Mouse (Mus musculus) midbrain, embryonic 16.5 days (tissue): ENCODE measurements at regions not wholly inside any gene's neighbourhood (a gene's known extent, or its start where the extent isn't known, plus 50 kb on each side); places are given as distances from the start of the nearest gene placed in this dataset.

Source experiments
- ATAC-seq: fragments of 200-750 bp; cut with Nextera tagmentation; 2 replicates; pipeline ENCODE4 v1.8.0; 2017; ENCODE audit warnings: moderate TSS enrichment
- H3K27ac ChIP-seq: fragments of 300-500 bp; sonication (generic); 2 replicates; pipeline ENCODE4 v1.5.1; 2014; ENCODE audit warnings: mild to moderate bottlenecking, low read length, mixed read lengths
- H3K27me3 ChIP-seq: fragments of 300-500 bp; sonication (generic); 2 replicates; pipeline ENCODE4 v1.6.1; 2014; ENCODE audit warnings: low read depth, low read length, mixed read lengths; ENCODE audit not compliant: control insufficient read depth, insufficient read depth
- H3K36me3 ChIP-seq: fragments of 300-500 bp; sonication (generic); 2 replicates; pipeline ENCODE4 v1.6.1; 2014; ENCODE audit warnings: mild to moderate bottlenecking, low read length, moderate library complexity, mixed read lengths; ENCODE audit not compliant: control insufficient read depth, insufficient read depth
- H3K4me1 ChIP-seq: fragments of 300-500 bp; sonication (generic); 2 replicates; pipeline ENCODE4 v1.6.1; 2014; ENCODE audit warnings: mild to moderate bottlenecking, low read length, mixed read lengths; ENCODE audit not compliant: control insufficient read depth, insufficient read depth
- H3K4me2 ChIP-seq: fragments of 300-500 bp; sonication (generic); 2 replicates; pipeline ENCODE4 v1.6.1; 2014; ENCODE audit warnings: mild to moderate bottlenecking, low read length, mixed read lengths
- H3K4me3 ChIP-seq: fragments of 300-500 bp; sonication (generic); 2 replicates; pipeline ENCODE4 v1.5.1; 2014; ENCODE audit warnings: low read depth, mild to moderate bottlenecking, low read length, moderate library complexity, mixed read lengths
- H3K9ac ChIP-seq: fragments of 300-500 bp; sonication (generic); 2 replicates; pipeline ENCODE4 v1.6.1; 2014; ENCODE audit warnings: low read depth, low read length, mixed read lengths
- H3K9me3 ChIP-seq: fragments of 300-500 bp; sonication (generic); replicated peaks from 2 replicates; pipeline ENCODE4 v1.6.1; 2014; ENCODE audit warnings: mild to moderate bottlenecking, low read length, mixed read lengths; ENCODE audit not compliant: control insufficient read depth, poor library complexity, severe bottlenecking
- WGBS: fragments of 180-500 bp; shearing (Covaris S2); extraction: QIAGEN DNeasy Blood & Tissue Kit; methylation state at CpG from one replicate; pipeline ENCODE4 v1.1.7; 2014; 5-methylcytosine and 5-hydroxymethylcytosine counted together

GRCm38 (mm10) chr9:78769168-78769567 lies 153.8 kb downstream of the Cd109 start:
- no peaks in the 10 kb centered on the region for H3K4me1 ChIP-seq
- H3K9me3 ChIP-seq = no peaks in the 10 kb centered on the region
- no peak overlapping the region for H3K4me2 ChIP-seq
- no peak overlapping the region for H3K9ac ChIP-seq
- H3K27me3 ChIP-seq = no peaks in the 10 kb centered on the region
- H3K4me3 ChIP-seq = no peak overlapping the region
- no peaks in the 10 kb centered on the region for H3K36me3 ChIP-seq
- H3K27ac ChIP-seq = no peak overlapping the region
- 39% methylated on average over 5 of the region's 5 CpGs for WGBS
- ATAC-seq = no peak

GRCm38 (mm10) chr9:78773936-78774335 lies 158.6 kb downstream of the Cd109 start:
- ATAC-seq = no peak
- WGBS = 55% methylated on average over 3 of the region's 3 CpGs

GRCm38 (mm10) chr9:78775462-78775861 lies 160.1 kb downstream of the Cd109 start:
- ATAC-seq = no peak
- H3K36me3 ChIP-seq = no peaks in the 10 kb centered on the region
- no peak overlapping the region for H3K4me2 ChIP-seq
- H3K9ac ChIP-seq = no peak overlapping the region
- no peaks in the 10 kb centered on the region for H3K4me1 ChIP-seq
- no peak overlapping the region for H3K4me3 ChIP-seq
- no peak overlapping the region for H3K27ac ChIP-seq
- H3K27me3 ChIP-seq = no peaks in the 10 kb centered on the region
- 12% methylated on average over 5 of the region's 5 CpGs for WGBS
- H3K9me3 ChIP-seq = no peaks in the 10 kb centered on the region

More at GRCm38 (mm10) chr9:78773936-78774335, 158.6 kb downstream of the Cd109 start:
- Histone ChIP-seq H3K27ac (no peak overlapping the region), H3K4me1 (no peaks in the 10 kb centered on the region), H3K4me3 (no peak overlapping the region), H3K27me3 (no peaks in the 10 kb centered on the region), H3K36me3 (no peaks in the 10 kb centered on the region), H3K4me2 (no peak overlapping the region), H3K9me3 (no peaks in the 10 kb centered on the region), H3K9ac (no peak overlapping the region)

- H3K4me3 ChIP-seq = no peak overlapping the region
- no peaks in the 10 kb centered on the region for H3K27me3 ChIP-seq
- no peaks in the 10 kb centered on the region for H3K9me3 ChIP-seq
- no peak overlapping the region for H3K9ac ChIP-seq
- WGBS = 93% methylated on average over 4 of the region's 4 CpGs
- no peak for ATAC-seq
- no peaks in the 10 kb centered on the region for H3K36me3 ChIP-seq
- no peaks in the 10 kb centered on the region for H3K4me1 ChIP-seq
- H3K4me2 ChIP-seq = no peak overlapping the region
- H3K27ac ChIP-seq = no peak overlapping the region
Measured at GRCm38 (mm10) chr9:78780595-78780994, 165.2 kb downstream of the Cd109 start.

- Histone ChIP-seq H3K27me3 (no peaks in the 10 kb centered on the region; the same call in 1 of the 2 replicates), H3K36me3 (no peaks in the 10 kb centered on the region), H3K9me3 (no peaks in the 10 kb centered on the region), H3K4me1 (no peaks in the 10 kb centered on the region), H3K4me3 (no peak overlapping the region), H3K4me2 (no peak overlapping the region), H3K9ac (no peak overlapping the region), H3K27ac (no peak overlapping the region)
- 91% methylated on average over 4 of the region's 4 CpGs for WGBS
- ATAC-seq = no peak
Measured at GRCm38 (mm10) chr9:78782297-78782696, 167.0 kb downstream of the Cd109 start.

GRCm38 (mm10) chr9:78782860-78783259 lies 167.5 kb downstream of the Cd109 start:
- H3K27me3 ChIP-seq = no peaks in the 10 kb centered on the region; the same call in 1 of the 2 replicates
- H3K27ac ChIP-seq = no peak overlapping the region
- ATAC-seq = no peak
- no peak overlapping the region for H3K9ac ChIP-seq
- no peaks in the 10 kb centered on the region for H3K9me3 ChIP-seq
- no peak overlapping the region for H3K4me2 ChIP-seq
- no peaks in the 10 kb centered on the region for H3K4me1 ChIP-seq
- H3K36me3 ChIP-seq = no peaks in the 10 kb centered on the region
- 78% methylated on average over 8 of the region's 8 CpGs for WGBS
- H3K4me3 ChIP-seq = no peak overlapping the region

GRCm38 (mm10) chr9:78787866-78788265 lies 172.5 kb downstream of the Cd109 start:
- ATAC-seq = peak; percentile 94

GRCm38 (mm10) chr9:78789703-78790102 lies 174.4 kb downstream of the Cd109 start:
- Histone ChIP-seq H3K36me3 (no peaks in the 10 kb centered on the region), H3K27ac (no peak overlapping the region), H3K4me1 (no peaks in the 10 kb centered on the region), H3K9ac (no peak overlapping the region), H3K27me3 (no peaks in the 10 kb centered on the region; the same call in 1 of the 2 replicates), H3K9me3 (no peaks in the 10 kb centered on the region), H3K4me2 (no peak overlapping the region), H3K4me3 (no peak overlapping the region)
- ATAC-seq = no peak

More at GRCm38 (mm10) chr9:78787866-78788265, 172.5 kb downstream of the Cd109 start:
- no peak overlapping the region for H3K27ac ChIP-seq
- no peaks in the 10 kb centered on the region for H3K9me3 ChIP-seq
- no peaks in the 10 kb centered on the region for H3K36me3 ChIP-seq
- no peak overlapping the region for H3K9ac ChIP-seq
- H3K27me3 ChIP-seq = no peaks in the 10 kb centered on the region; the same call in 1 of the 2 replicates
- H3K4me3 ChIP-seq = no peak overlapping the region
- no peak overlapping the region for H3K4me2 ChIP-seq
- WGBS = 7% methylated on average over 1 of the region's 1 CpGs
- H3K4me1 ChIP-seq = no peaks in the 10 kb centered on the region

GRCm38 (mm10) chr9:78790155-78790554 lies 174.8 kb downstream of the Cd109 start:
- no peak overlapping the region for H3K27ac ChIP-seq
- no peak overlapping the region for H3K4me2 ChIP-seq
- H3K4me3 ChIP-seq = no peak overlapping the region
- no peaks in the 10 kb centered on the region for H3K4me1 ChIP-seq
- no peaks in the 10 kb centered on the region; the same call in 1 of the 2 replicates for H3K27me3 ChIP-seq
- ATAC-seq = no peak
- H3K9ac ChIP-seq = no peak overlapping the region
- no peaks in the 10 kb centered on the region for H3K36me3 ChIP-seq
- no peaks in the 10 kb centered on the region for H3K9me3 ChIP-seq
- WGBS = 82% methylated on average over 2 of the region's 2 CpGs
